Mouse (Mus musculus) frontal cortex, adult 2 months (tissue): ENCODE measurements around the gene Stt3a. TPM values are rescaled to one million over a fixed set of nuclear protein-coding genes. Genes with fewer than 3 reads are reported as not detected.

Experiments
- DNase-seq, 2 experiments: peaks; one replicate each; pipeline ENCODE4 v3.0.0; 2022; ENCODE audit warnings: low spot score in 1 of 2; ENCODE audit errors: extremely low spot score in 1 of 2
- polyA plus RNA-seq: library from polyadenylated mRNA; depleted of rRNA; stranded (reverse); fragments of >200 nt; gene quantifications from 2 replicates; pipeline ENCODE4 v1.2.3, GENCODE M21; 2012; rRNA removed

Stt3a gene
- polyA plus RNA-seq, result 38.5 and 45.8 TPM in 2 replicates

GRCm38 (mm10) chr9:36767203-36768143, at the start of gene Stt3a:
Gene Stt3a, minus strand, starts transcription at chr9:36767679.
- DNase-seq, result peak; percentile 100

- no peak for DNase-seq
Measured at GRCm38 (mm10) chr9:36814486-36814885, 47.0 kb upstream of the Stt3a start.

GRCm38 (mm10) chr9:36808126-36808785, 40.8 kb upstream of the Stt3a start:
- DNase-seq, result no peak

GRCm38 (mm10) chr9:36805256-36805975, 37.9 kb upstream of the Stt3a start:
- DNase-seq, result no peak

- no peak for DNase-seq
Measured at GRCm38 (mm10) chr9:36803926-36804325, 36.4 kb upstream of the Stt3a start.

GRCm38 (mm10) chr9:36803386-36803785, 35.9 kb upstream of the Stt3a start:
- no peak for DNase-seq

GRCm38 (mm10) chr9:36802951-36803350, 35.5 kb upstream of the Stt3a start:
- no peak for DNase-seq

- DNase-seq, result no peak
Measured at GRCm38 (mm10) chr9:36801961-36802360, 34.5 kb upstream of the Stt3a start.

- DNase-seq, result peak; percentile 74 to 94
Measured at GRCm38 (mm10) chr9:36796781-36797555, 29.5 kb upstream of the Stt3a start, which contains the start of gene Ei24. Gene Ei24, minus strand, starts transcription at chr9:36797393.

- no peak for DNase-seq
Measured at GRCm38 (mm10) chr9:36796224-36796623, 28.7 kb upstream of the Stt3a start.

- DNase-seq, result no peak
Measured at GRCm38 (mm10) chr9:36795556-36795955, 28.1 kb upstream of the Stt3a start.

GRCm38 (mm10) chr9:36794487-36794886, 27.0 kb upstream of the Stt3a start:
- no peak for DNase-seq

GRCm38 (mm10) chr9:36792191-36792590, 24.7 kb upstream of the Stt3a start:
- no peak for DNase-seq

- DNase-seq, result no peak
Measured at GRCm38 (mm10) chr9:36783921-36784320, 16.4 kb upstream of the Stt3a start.

GRCm38 (mm10) chr9:36769048-36769413, 1.6 kb upstream of the Stt3a start:
- no peak for DNase-seq

GRCm38 (mm10) chr9:36768156-36769047, 923 bp upstream of the Stt3a start:
- DNase-seq, result peak; percentile 11 to 28

GRCm38 (mm10) chr9:36764378-36764777, 3.1 kb downstream of the Stt3a start:
- DNase-seq, result no peak

- DNase-seq, result no peak
Measured at GRCm38 (mm10) chr9:36727034-36727755, 40.3 kb downstream of the Stt3a start, which contains the start of gene Chek1. Gene Chek1, minus strand, starts transcription at chr9:36727065.
